Mouse (Mus musculus): ENCODE measurements around the gene Atp13a3.

The Atp13a3 gene

GRCm38 (mm10) chr16:30314236-30314635, 91.5 kb downstream of the Atp13a3 start:
- no peak for DNase-seq (ENCODE audit: low spot score)

GRCm38 (mm10) chr16:30310647-30311046, 95.1 kb downstream of the Atp13a3 start, which contains the start of gene Gp5:
Gene Gp5, minus strand, starts transcription at chr16:30310779.
- DNase-seq (ENCODE audit: low spot score) = no peak

GRCm38 (mm10) chr16:30310171-30310515, 95.6 kb downstream of the Atp13a3 start:
- no peak for DNase-seq (ENCODE audit: low spot score)

GRCm38 (mm10) chr16:30309395-30310170, 96.2 kb downstream of the Atp13a3 start:
- no peak for DNase-seq (ENCODE audit: low spot score)

- DNase-seq (ENCODE audit: low spot score) = no peak
These were observed 97.0 kb downstream of the Atp13a3 start for GRCm38 (mm10) chr16:30308616-30309394.

GRCm38 (mm10) chr16:30307961-30308615, 97.7 kb downstream of the Atp13a3 start:
- DNase-seq (ENCODE audit: low spot score) = no peak

- no peak for DNase-seq (ENCODE audit: low spot score)
These were observed 98.5 kb downstream of the Atp13a3 start for GRCm38 (mm10) chr16:30307306-30307705.

- no peak for DNase-seq (ENCODE audit: low spot score)
These were observed 99.7 kb downstream of the Atp13a3 start for GRCm38 (mm10) chr16:30306102-30306501.

GRCm38 (mm10) chr16:30304236-30304635, 101.5 kb downstream of the Atp13a3 start:
- DNase-seq (ENCODE audit: low spot score) = no peak

- no peak for DNase-seq (ENCODE audit: low spot score)
These were observed 102.4 kb downstream of the Atp13a3 start for GRCm38 (mm10) chr16:30303411-30303810.

- no peak for DNase-seq (ENCODE audit: low spot score)
These were observed 103.1 kb downstream of the Atp13a3 start for GRCm38 (mm10) chr16:30302686-30303085.

GRCm38 (mm10) chr16:30299711-30300277, 106.0 kb downstream of the Atp13a3 start:
- DNase-seq (ENCODE audit: low spot score) = no peak

- no peak for DNase-seq (ENCODE audit: low spot score)
These were observed 108.3 kb downstream of the Atp13a3 start for GRCm38 (mm10) chr16:30297450-30297849.

- no peak for DNase-seq (ENCODE audit: low spot score)
These were observed 109.0 kb downstream of the Atp13a3 start for GRCm38 (mm10) chr16:30296601-30297275.

GRCm38 (mm10) chr16:30295106-30295505, 110.7 kb downstream of the Atp13a3 start:
- no peak for DNase-seq (ENCODE audit: low spot score)

- no peak for DNase-seq (ENCODE audit: low spot score)
These were observed 115.3 kb downstream of the Atp13a3 start for GRCm38 (mm10) chr16:30290436-30290835.

GRCm38 (mm10) chr16:30285701-30286100, 120.1 kb downstream of the Atp13a3 start:
- no peak for DNase-seq (ENCODE audit: low spot score)

GRCm38 (mm10) chr16:30283743-30284337, 121.9 kb downstream of the Atp13a3 start:
- no peak for DNase-seq (ENCODE audit: low spot score)

GRCm38 (mm10) chr16:30282844-30283495, 122.8 kb downstream of the Atp13a3 start, which contains the start of gene Lrrc15:
Gene Lrrc15, minus strand, starts transcription at chr16:30283256.
- DNase-seq (ENCODE audit: low spot score) = no peak

- DNase-seq (ENCODE audit: low spot score) = no peak
These were observed 125.0 kb downstream of the Atp13a3 start for GRCm38 (mm10) chr16:30280676-30281297.
